Mouse (Mus musculus): ENCODE data around the gene Cog1.

The Cog1 gene

GRCm38 (mm10) chr11:113648690-113649352 lies at the start of gene Cog1:
TSS of gene Cog1 (plus strand) at chr11:113649169.
- no peak for DNase-seq

- no peak for DNase-seq
These were observed 48.3 kb upstream of the Cog1 start for GRCm38 (mm10) chr11:113600526-113601245.

- DNase-seq, result no peak
These were observed 47.2 kb upstream of the Cog1 start for GRCm38 (mm10) chr11:113601616-113602343.

GRCm38 (mm10) chr11:113607556-113607955 lies 41.4 kb upstream of the Cog1 start:
- DNase-seq, result no peak

GRCm38 (mm10) chr11:113609581-113609980 lies 39.4 kb upstream of the Cog1 start:
- DNase-seq, result no peak

GRCm38 (mm10) chr11:113610266-113610665 lies 38.7 kb upstream of the Cog1 start:
- peak; percentile 49 for DNase-seq

- no peak for DNase-seq
These were observed 37.8 kb upstream of the Cog1 start for GRCm38 (mm10) chr11:113611112-113611646.

GRCm38 (mm10) chr11:113611664-113612611 lies 37.0 kb upstream of the Cog1 start:
- peak; percentile 59 for DNase-seq

GRCm38 (mm10) chr11:113614476-113614875 lies 34.5 kb upstream of the Cog1 start:
- no peak for DNase-seq

- DNase-seq, result peak; percentile 88
These were observed 31.6 kb upstream of the Cog1 start for GRCm38 (mm10) chr11:113617132-113617911.

GRCm38 (mm10) chr11:113618303-113618671 lies 30.7 kb upstream of the Cog1 start:
- no peak for DNase-seq

GRCm38 (mm10) chr11:113618672-113619419 lies 30.1 kb upstream of the Cog1 start, which contains the start of gene Sstr2:
TSS of gene Sstr2 (plus strand) at chr11:113619342.
- DNase-seq, result peak; percentile 83

- no peak for DNase-seq
These were observed 29.4 kb upstream of the Cog1 start for GRCm38 (mm10) chr11:113619420-113620080.

GRCm38 (mm10) chr11:113621001-113621400 lies 28.0 kb upstream of the Cog1 start:
- DNase-seq, result no peak

- no peak for DNase-seq
These were observed 26.9 kb upstream of the Cog1 start for GRCm38 (mm10) chr11:113622028-113622427.

- no peak for DNase-seq
These were observed 23.5 kb upstream of the Cog1 start for GRCm38 (mm10) chr11:113625437-113625836.

GRCm38 (mm10) chr11:113627785-113628184 lies 21.2 kb upstream of the Cog1 start:
- no peak for DNase-seq

GRCm38 (mm10) chr11:113630642-113631041 lies 18.3 kb upstream of the Cog1 start:
- no peak for DNase-seq

- no peak for DNase-seq
These were observed 17.7 kb upstream of the Cog1 start for GRCm38 (mm10) chr11:113631302-113631701.

- DNase-seq, result no peak
These were observed 17.1 kb upstream of the Cog1 start for GRCm38 (mm10) chr11:113631862-113632261.

All from right cerebral cortex, postnatal 4 days (tissue).